8 mouse cellular contexts compared by ENCODE assay signal in the genomic region with DNA sequence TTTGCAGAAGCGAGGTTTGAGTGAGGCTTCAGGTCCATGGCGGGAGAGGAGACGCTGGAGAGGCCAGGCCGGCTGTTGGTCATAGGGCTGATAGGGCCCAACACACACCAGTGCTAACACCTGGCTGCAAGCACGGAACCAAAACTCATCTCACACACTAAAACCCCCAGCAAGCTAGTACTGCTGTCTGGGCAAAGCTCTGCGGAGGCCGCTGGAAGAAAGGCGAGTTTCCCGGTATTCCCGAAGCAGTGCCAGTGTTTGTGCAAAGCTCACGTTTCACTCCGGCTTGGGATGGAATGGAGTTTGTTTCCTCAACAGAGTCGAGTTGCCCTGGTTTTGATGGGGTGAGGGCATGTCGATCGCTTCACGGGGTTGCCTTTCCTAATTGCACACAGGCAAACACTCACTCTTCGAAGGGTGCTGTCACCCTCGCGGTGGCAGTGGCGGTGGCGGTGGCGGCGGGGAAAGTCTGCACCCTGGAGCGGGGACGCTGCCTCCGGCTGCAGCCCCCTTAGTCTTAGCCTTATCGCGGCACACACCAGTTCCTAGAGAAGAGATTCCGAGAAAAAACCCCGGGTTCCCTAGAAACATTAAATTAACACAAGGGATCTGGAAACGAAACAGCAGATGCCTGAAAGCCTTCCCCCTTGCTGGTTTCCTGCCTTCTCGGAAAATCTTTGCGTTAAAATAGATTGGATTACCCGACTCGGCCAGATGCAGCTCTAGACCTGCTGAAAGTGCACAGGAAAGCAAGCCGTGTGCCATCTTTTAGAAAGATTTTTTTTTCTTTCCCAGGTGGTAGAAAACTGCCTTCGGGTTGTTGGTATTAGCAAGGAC. TPM values are rescaled to one million over a fixed set of nuclear protein-coding genes. Genes with fewer than 3 reads are reported as not detected.
DNase-seq lines count a peak whose midpoint lies in the region; ATAC-seq lines count a peak whose summit lies in the region.

No protein-coding gene starts in this region.

- peak; percentile 25 to 39 for DNase-seq in CD8-positive naive resting alpha-beta T cell, adult 2 months (ENCODE audit: low read depth in 2 of 2, low spot score in 2 of 2)
- peak; percentile 65 for DNase-seq in forebrain, embryonic 10.5 days (ENCODE audit: extremely low spot score, low spot score)
- DNase-seq in kidney, postnatal 4 days = peak; percentile 64 to 70
- peak; percentile 44 for DNase-seq in lung, postnatal 25 days (ENCODE audit: low spot score)
- DNase-seq in right cerebral cortex, adult 2 months (ENCODE audit: low spot score in 2 of 2) = peak; percentile 44 to 60

- no peaks in the 10 kb centered on the region for H3K36me3 ChIP-seq in forebrain, embryonic 10.5 days (replicated peaks)
- H3K36me3 ChIP-seq in heart, embryonic 16.5 days (ENCODE audit: control insufficient read depth, insufficient read depth) = no peaks in the 10 kb centered on the region

- peak; percentile 17 for ATAC-seq in activated CD4-positive, CD25-positive, alpha-beta regulatory T cell, adult 4 months
- peak; percentile 47; the same call in 1 of the 2 replicates for ATAC-seq in heart, embryonic 16.5 days (replicated peaks; ENCODE audit: extremely low read depth, insufficient read depth, low FRiP score)
- ATAC-seq in monocyte, adult 5-6 weeks (replicated peaks; ENCODE audit: insufficient number of reproducible peaks, low FRiP score, low TSS enrichment, poor library complexity, severe bottlenecking) = no peak

- peak overlapping the region; percentile 54 for H3K27ac ChIP-seq in forebrain, embryonic 10.5 days
- H3K27ac ChIP-seq in heart, embryonic 16.5 days (ENCODE audit: low read length) = peak overlapping the region; percentile 43

- WGBS in forebrain, embryonic 10.5 days = 2% methylated on average over 37 of the region's 37 CpGs
- 7% methylated on average over 37 of the region's 37 CpGs for WGBS in heart, embryonic 16.5 days

- peak overlapping the region; percentile 54 for H3K4me3 ChIP-seq in forebrain, embryonic 10.5 days
- H3K4me3 ChIP-seq in heart, embryonic 16.5 days (ENCODE audit: low read length) = peak overlapping the region; percentile 67

- H3K4me2 ChIP-seq in heart, embryonic 16.5 days (ENCODE audit: low read depth, low read length) = peak overlapping the region; percentile 91

- peaks cover 52% of the 10 kb centered on the region for H3K27me3 ChIP-seq in forebrain, embryonic 10.5 days (ENCODE audit: poor library complexity, severe bottlenecking)
- H3K27me3 ChIP-seq in heart, embryonic 16.5 days (ENCODE audit: control insufficient read depth, insufficient read depth, low read length) = no peaks in the 10 kb centered on the region

- H3K4me1 ChIP-seq in forebrain, embryonic 10.5 days = peaks cover 55% of the 10 kb centered on the region
- peaks cover 18% of the 10 kb centered on the region for H3K4me1 ChIP-seq in heart, embryonic 16.5 days (ENCODE audit: control insufficient read depth, insufficient read depth, low read length)

- H3K9me3 ChIP-seq in forebrain, embryonic 10.5 days = no peaks in the 10 kb centered on the region
- no peaks in the 10 kb centered on the region for H3K9me3 ChIP-seq in heart, embryonic 16.5 days (replicated peaks; ENCODE audit: control insufficient read depth, low read length)

- H3K9ac ChIP-seq in heart, embryonic 16.5 days (ENCODE audit: low read length) = peak overlapping the region; percentile 77

RNA-seq across cellular contexts. Expression of gene Cradd, which starts 59.2 kb away (rescaled TPM):
- polyA plus RNA-seq in activated CD4-positive, CD25-positive, alpha-beta regulatory T cell, adult 4 months (2017; shearing (Covaris generic)) = 10 to 100 TPM; 31.3 to 34.4 TPM
- 11.6 and 13.2 TPM in 2 replicates for polyA plus RNA-seq in forebrain, embryonic 10.5 days (2016; fragmentation: Nextera tagmentation; extraction: Ambion mirVana)
- 7.5 and 7.6 TPM in 2 replicates for polyA plus RNA-seq in heart, embryonic 16.5 days (2015; fragmentation: Nextera tagmentation; extraction: Ambion mirVana)
- total RNA-seq in monocyte, adult 5-6 weeks (2017) = 3.2 to 12.0 TPM (median 4.6 TPM) in 3 replicates
